Mouse (Mus musculus): ENCODE data around the gene Galnt2.

Gene Galnt2

DNA sequence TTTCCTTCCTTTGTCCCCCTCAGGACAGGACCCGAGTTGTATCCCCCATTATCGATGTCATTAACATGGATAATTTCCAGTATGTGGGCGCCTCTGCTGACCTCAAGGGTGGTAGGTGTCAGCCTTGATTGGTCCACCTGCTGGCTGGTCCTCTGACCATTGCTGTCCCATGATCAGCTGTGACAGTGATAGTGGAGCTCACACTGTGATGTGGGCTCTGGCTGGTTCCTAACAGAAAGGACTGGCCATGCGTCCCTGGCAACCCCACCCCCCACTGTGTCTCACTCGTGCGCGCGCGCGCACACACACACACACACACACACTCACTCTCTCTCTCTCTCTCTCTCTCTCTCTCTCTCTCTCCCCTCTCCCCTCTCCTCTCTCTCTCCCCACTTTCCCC lies 98.5 kb downstream of the Galnt2 start:
- no peak for DNase-seq (ENCODE audit: low spot score)

DNA sequence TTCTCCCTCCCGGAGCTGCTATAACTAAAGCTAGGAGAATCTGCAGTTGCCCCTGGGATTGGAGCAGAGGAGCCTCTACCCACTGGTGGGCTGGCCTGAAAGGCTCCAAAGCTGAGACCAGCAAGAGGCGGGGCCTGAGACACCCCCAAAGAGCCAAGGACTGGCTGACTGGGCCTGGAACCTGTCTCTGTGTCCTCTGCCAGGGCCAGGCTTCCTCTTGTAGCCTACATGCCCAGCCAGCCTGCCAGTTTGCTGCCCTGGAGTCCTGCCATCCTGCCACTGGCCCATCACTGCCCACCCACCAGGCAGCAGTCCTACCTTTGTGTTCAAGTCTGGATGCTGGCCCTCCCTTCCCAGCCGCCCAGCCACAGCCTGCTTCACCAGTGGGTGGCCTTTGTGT lies 99.2 kb downstream of the Galnt2 start:
- no peak for DNase-seq (ENCODE audit: low spot score)

DNA sequence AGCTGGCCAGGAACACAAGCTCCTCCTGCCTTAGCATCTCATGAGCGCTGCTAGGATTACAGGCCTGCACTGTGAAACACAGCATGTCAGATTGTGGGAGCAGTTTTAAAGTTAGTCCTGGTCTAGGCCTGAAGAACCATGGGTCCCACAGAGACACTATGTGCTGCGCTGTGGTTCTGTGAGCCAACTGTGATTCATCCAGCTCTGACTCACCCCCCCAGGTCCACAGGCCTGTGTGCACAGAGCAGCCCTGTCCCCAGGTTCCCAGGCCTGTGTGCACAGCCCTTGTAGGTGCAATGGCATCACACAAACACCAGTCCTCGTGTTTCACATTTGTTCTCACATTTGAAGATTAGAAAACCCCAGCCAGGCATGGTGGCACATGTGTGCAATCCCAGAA lies 99.9 kb downstream of the Galnt2 start:
- DNase-seq (ENCODE audit: low spot score) = no peak

DNA sequence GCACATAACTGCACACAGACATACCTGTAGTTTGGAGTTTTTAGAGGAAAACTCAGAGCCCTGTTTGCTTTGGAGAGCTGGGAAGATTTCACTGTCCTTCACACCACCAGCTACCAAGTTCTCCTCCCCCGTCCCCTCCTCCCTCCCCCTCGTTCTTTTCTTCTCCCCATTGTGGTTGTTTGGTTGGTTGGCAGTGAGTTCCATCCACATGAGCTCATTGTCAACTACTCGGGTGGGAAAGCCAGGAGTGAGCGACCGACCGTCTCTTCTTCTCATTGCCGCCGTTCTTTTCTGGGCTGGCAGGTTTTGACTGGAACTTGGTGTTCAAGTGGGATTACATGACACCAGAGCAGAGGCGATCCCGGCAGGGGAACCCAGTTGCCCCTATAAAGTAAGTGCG lies 100.5 kb downstream of the Galnt2 start:
- DNase-seq (ENCODE audit: low spot score) = no peak

DNA sequence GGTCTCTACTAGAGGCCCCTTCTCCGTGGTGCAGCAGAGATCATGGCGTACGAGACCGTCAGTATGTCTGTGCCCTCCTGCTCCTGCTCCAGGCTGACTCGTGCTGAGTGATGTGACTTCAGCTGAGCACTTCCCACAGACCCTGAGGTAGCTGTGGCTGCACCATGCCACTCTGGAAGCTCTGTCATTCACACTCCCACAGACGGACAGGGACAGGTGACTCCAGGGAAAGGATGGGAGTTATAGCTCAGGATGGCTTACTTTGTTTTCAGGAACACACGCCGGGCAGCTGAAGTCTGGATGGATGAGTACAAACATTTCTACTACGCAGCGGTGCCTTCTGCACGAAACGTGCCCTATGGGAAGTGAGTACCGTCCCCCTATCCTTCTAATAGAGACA lies 105.1 kb downstream of the Galnt2 start:
- DNase-seq (ENCODE audit: low spot score) = no peak

DNA sequence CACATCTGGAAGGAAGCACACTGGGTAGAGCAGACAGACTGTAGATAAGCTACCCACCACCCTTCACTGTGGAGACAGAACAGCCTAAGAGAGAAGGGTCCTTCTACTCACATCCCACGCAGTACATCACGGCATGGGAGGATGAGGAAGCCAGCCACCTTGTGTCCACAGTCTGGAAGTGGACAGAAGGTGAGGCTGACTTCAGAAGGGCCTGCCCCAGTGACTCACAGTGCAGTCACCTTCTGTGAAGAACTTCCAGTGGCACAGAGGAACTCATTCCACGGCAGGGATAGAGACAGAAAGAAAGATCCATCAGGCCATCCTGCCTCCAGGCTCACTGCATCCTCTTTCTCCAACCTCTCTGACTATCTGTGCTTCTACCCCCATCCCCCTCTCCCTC lies 108.6 kb downstream of the Galnt2 start:
- no peak for DNase-seq (ENCODE audit: low spot score)

DNA sequence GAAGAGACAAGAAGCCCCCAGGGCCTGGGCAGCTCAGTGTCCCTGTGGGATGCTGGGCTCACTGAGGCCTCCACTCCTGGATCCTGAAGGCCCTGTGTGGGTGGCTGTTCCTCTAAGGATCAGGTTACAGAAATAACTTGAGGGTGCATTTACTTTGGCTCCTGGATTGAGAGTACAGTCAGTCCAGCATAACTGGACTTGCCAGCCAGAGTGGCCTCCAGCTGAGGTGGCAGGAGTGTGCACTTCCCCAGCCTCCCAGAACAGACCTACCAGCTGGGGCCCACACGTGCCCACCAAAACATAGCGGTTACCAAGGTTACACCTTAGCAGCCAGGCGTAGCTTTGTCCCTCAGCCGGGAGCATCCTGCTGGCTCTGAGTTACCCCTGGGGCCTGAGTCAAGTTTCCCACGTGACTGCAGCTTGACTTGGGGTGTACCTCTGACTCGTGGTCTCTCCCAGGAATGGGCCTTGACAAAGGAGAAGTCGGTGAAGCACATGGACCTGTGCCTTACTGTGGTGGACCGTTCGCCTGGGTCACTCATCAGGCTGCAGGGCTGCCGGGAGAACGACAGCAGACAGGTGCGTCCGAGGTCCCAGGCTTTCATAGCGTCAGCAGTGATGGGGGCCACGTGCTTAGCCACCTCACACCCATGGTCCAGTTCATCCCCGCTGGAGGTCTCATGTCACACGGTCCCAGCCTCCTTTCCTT lies 109.3 kb downstream of the Galnt2 start:
- no peak for DNase-seq (ENCODE audit: low spot score)

DNA sequence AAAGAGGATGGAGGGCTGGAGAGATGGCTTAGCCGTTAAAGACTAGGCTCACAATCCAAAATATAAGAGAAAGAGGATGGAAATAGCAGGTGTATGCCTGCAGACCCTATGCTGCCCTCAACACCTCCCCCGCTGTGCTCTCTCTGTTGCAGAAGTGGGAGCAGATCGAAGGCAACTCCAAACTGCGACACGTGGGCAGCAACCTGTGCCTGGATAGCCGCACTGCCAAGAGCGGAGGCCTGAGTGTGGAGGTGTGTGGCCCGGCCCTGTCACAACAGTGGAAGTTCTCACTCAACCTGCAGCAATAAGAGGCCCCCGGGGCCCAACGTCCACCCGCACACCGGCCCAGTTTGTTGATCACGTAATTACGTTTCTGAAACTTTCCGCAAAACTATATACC lies 112.0 kb downstream of the Galnt2 start:
- no peak for DNase-seq (ENCODE audit: low spot score)

DNA sequence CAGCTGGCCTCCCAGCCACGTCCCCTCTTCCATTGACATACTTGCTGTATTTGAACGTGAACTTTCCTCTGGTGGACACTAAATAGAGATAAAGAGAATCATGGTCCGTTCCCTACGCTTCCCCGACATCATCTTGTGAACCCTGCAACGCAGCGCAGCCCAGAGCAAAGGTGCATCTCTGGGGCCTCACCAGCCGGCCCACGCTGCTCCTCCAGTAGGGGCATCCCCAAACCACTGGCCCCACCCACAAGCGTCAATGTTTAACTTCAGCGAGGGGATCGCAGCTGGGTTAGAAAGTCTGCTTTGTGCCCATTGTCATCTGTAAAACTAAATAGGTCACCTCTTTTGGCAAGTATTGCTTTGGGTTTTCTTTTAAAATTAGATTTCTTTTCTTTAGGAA lies 112.8 kb downstream of the Galnt2 start:
- DNase-seq (ENCODE audit: low spot score) = no peak

DNA sequence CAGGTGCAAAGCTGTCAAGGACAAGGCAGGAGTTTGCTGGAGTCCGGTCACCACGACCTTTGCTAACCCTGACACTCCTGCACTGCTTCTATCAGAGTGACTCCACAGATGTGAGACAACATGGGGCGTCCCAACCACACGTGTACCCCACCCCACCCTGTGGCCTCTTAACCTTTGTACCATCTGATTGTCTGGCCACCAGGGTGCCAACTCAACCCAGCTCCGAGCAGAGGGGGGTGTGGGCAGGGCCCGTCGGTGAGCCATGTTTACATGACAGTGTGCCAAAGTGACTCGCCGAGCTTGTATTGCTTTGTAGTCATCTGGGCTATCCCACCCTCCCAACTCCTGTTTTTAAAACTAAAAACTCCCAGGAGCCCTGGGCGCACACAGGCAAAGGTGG lies 113.9 kb downstream of the Galnt2 start:
- no peak for DNase-seq (ENCODE audit: low spot score)

DNA sequence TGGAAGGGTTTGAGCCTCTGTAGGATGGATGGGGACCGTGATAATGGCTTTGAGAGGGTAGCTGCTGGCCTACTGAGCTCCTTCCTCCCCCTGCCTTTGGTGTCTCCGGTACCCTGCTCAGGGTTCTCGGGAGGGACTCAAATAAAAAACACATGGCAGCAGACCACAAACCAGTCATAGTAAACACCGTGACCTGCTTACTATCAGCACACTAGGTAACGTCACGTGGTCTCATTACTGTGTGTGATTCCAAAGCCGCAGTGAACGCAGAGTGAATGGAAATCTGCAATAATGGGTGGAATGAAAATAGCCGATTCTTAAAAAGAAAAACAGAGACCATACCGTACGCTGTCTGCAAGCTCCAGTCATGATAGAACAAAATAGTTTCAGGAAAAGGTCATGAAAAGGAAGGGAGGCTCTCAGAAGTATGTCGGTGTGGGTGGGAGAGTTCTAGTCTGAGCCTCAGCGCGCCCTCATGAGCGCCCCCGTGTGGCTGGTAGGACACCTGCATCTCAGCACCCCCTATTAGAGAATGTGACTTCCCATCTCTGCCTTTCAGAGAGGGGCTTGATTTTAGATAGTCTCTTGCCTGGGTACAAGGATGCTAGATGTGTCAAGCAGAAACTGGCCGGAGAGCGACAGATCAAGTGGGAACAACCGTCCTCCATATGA lies 115.8 kb downstream of the Galnt2 start:
- peak; percentile 48 for DNase-seq (ENCODE audit: low spot score)

DNA sequence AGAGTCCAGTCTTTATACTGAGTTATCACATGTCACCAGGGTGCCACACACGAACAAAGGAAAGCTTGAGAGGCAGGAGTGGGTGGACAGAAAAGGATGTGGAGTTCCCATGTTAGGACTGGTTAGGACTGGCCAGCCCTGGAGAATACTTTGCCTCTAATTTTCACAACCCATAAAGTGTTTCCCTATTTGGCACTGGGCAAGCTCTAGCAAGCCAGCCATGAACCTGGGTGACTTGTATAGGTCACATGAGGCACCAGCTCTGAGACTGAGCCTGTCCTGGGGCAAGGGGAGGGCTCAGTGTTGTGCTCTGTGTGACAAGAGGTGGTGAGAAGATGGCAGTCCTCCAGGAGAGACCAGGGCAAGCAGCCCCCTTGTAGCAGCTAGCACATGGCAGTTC lies 116.9 kb downstream of the Galnt2 start:
- no peak for DNase-seq (ENCODE audit: low spot score)

DNA sequence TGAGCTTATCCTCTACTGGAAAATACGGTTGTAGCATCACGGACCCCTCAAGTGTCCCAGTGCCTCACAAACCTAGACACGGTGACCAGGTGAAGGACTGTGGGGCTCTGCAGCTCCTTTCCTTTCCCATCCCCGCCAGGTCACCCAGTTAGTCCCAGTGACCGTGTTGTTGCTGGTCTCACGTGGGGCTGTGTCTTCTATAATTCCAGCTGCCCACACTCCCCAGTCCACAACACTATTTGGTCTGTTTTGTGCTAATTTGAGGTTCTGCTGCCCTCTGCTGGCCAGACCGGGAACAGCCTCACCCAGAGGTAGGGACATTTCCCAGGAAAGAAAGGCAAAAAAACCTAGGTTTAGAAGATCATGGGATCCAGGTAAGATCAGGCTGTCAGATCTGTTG lies 118.5 kb downstream of the Galnt2 start:
- DNase-seq (ENCODE audit: low spot score) = peak; percentile 59

DNA sequence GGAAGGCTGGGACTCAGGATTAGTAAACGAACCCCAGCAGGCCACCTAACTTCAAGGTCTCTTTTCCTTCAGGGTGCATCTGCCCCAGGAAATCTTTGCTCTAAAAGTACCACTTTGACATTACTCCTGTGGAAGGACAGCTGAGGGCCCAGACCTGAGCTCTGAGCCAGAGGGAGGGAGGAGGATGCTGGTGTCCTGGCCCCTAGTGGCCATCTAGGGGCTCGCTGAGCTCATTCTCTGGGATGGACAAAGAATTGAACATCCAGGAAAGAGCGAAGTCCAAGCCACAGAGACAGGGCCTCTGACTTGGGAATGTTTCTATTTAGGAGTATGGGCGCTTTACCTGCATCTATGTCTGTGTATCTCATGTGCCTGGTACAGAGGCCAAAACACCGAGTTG lies 120.4 kb downstream of the Galnt2 start:
- no peak for DNase-seq (ENCODE audit: low spot score)

DNA sequence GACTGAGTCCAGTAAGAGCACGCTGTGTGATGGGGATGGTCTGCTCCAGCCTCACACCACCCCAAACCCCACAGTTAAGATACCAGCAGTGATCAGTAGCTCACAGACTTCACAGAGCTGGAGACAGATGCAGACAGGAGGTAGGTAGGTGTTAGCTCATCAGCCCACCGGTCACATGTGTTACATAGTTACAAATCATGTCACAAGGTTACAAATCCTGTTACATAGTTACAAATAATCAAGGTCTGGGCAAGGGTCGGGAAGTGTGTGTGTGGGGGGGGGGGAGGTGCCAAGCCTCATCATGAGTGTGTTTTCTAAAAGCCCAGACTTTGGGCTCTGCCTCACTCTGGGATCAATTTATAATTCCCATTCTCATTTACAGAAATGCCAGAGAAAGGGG lies 129.7 kb downstream of the Galnt2 start:
- no peak for DNase-seq (ENCODE audit: low spot score)

DNA sequence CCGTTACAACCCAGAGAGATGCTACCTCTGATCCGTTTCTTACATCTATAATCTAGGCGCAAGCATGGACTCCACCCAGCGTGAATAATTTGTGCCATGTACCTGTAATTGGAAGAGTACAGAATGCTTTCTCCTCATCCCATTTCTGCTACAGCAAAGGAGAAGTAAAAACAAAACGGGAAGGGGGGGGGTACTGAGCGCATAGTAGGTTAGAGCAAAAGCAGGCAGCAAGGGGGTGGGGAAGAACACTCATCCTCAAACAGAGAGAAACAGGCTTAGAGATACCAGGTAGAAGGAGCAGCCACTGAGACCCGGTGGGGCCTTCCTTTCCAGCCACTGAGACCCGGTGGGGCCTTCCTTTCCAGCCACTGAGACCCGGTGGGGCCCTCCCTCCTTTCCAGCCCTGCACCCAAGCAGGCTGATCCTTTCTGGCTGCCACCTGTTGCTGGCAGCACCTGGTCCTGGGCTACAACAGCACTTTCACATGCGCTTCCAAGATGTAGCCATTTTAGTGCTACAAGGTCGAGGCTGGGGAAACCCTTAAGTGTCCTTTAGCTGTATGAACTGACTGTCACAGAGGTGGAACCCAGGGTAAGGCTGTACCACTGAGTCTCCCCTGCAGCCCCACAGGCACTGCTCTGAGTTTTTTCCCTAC lies 130.7 kb downstream of the Galnt2 start:
- DNase-seq (ENCODE audit: low spot score) = no peak

DNA sequence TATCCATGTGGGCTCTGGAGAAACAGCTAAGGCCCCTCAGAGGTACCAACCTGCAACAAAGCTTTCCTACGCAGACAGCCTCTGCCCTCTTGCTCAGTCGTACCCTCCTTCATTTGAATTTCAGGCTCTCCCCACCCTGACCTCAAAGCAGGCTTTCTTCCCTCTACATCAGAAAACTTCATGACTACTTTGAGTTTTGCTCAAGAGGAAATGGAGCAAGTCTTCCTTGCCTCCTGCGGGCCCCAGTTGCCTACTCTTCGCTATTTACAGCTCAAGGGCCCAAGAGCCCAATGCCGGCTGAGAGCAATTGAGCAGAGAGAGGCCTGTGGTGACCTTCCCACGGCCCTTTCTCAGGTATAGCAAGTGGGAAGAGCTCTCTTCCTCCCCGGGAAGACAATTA lies 131.4 kb downstream of the Galnt2 start:
- no peak for DNase-seq (ENCODE audit: low spot score)

DNA sequence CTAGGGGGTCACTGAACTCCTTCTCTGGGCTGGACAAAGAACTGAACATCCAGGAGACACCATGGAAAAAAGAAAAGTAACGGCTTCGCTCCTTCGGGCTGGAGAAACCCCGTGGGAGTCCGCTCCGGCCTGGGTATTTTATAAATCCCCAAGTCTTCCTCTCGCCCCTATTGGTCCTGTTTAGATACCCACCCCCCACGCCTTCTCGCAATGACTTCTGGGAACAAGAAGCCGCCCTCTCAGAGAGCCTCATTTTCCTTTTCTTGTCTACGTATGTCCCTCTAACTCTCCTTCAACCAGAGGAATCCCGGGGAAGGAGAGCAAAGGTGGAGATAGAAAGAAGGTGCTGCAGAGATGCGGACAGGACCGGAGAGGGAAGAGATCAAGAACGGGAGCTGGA lies 132.1 kb downstream of the Galnt2 start:
- DNase-seq (ENCODE audit: low spot score) = no peak

DNA sequence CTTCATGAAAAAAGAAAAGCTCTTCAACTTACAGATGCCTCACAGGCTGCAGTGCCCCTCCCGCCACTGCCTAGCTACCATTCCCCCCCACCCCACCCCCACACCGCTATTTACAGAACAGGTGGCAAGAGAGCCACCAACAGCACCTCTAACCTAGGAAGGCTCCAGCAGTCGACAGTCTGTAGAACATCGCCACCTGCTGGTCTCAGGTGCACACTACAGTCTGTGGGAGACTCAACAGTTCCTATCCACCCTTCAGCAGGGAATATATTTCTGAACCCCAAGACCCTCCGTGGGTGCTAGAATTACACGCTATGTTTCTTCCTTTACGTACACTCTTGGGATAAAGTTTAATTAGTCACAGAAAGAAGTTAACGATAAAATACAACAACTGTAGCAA lies 137.0 kb downstream of the Galnt2 start:
- peak; percentile 63 for DNase-seq (ENCODE audit: low spot score)

DNA sequence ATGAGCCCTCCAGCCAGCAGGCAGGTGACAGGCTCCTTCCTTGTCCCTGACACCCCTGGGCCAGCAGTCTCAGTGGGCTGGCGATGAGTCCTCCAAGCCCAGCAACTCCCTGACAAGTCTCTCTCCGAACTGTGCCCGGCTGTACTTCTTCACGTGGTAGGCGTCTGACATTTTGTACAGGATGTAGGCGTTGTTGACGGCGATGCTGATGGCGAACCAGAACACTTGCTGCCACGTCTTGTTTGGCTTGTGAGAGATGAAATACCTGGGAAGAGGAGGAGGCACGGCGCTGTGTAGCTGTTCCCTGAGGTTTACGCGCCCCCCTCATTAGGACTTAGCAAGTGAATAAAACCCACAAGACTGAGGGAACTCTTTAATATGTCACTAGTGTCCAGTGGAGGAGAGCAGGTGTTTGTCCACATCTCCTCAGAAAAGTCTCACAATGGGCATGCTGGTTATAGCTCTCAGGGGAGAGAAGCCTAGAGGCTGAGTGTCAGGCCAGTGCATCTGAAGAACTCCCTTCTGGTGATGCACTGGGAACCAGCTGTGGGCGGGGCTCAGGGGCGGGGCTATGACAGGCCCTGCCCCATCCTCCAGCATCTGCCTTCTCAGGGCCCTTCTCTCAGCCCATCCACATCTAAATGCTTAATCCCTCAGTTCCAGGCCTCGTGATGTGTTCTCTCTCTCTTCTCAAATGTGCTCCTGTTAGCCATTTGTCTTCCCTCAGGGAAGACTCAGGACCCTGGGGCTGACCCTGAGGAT lies 139.4 kb downstream of the Galnt2 start:
- DNase-seq (ENCODE audit: low spot score) = no peak

DNA sequence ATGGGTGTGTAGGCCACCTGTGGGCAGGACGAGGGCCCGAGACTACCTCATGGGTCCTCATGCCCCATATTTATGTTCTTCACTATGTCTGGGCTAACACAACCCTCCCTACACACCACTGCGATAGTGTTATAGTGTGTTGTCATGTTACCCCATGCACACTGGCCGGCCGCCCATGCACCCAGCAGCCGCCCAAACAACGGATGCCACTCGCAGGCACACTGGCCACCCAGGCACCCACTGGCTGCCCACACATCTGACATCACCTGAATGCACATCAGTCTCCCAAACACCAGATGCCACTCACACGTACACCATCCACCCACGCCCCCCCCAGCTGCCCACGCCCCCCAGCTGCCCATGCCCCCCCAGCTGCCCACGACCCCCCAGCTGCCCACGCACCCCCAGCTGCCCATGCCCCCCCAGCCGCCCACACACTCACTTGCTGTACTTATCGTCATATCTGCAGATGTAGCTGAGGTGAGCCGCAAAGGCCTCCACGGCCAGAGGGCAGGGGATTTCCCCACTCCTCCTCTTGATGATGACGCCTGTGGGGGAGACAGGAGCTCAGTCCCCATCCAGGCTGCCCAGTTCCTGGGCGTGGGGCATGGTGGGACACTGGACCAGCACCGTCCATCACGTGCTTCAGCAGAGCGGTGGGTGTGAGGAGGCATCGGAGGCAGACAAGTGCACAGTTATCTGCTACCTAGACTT lies 140.4 kb downstream of the Galnt2 start:
- DNase-seq (ENCODE audit: low spot score) = no peak

DNA sequence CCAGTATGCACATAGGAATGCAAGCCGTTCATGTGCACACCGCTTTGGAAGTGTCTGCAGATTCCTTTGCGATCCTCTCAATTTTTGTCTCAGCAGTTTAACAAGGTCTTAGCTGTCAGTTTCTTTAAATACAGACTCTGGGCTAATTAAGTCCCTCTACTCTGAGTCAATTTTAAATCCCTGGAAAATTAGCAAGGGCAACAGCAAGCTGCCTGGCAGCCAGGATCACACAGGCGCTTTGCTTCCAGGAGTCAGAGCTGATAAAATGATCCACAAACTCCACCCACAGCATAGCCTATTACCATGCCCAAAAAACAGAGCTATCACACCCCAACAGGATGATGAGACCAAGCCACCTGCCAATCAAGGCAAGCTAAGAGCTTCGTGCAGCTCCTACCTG lies 142.6 kb downstream of the Galnt2 start:
- no peak for DNase-seq (ENCODE audit: low spot score)
